Mouse (Mus musculus): ENCODE data around the gene Mknk2. TPM values are rescaled to one million over a fixed set of nuclear protein-coding genes. Genes with fewer than 3 reads are reported as not detected.
"Not testable (repeated sequence)": the region's sequence is repeated elsewhere in the genome, so short reads cannot be mapped to it uniquely, and the experiment has no call there.

Mknk2 gene
- polyA plus RNA-seq, 1 experiment from 2014 or later, result 119 TPM

GRCm38 (mm10) chr10:80653156-80653720 is 24.7 kb downstream of the Mknk2 start:
- DNase-seq (ENCODE audit: low spot score), result no peak

GRCm38 (mm10) chr10:80650392-80650791 is 27.5 kb downstream of the Mknk2 start:
- no peak for DNase-seq (ENCODE audit: low spot score)

- not testable (repeated sequence) for DNase-seq (ENCODE audit: low spot score)
Measured at GRCm38 (mm10) chr10:80649910-80650309, 28.0 kb downstream of the Mknk2 start.

- DNase-seq (ENCODE audit: low spot score), result no peak
Measured at GRCm38 (mm10) chr10:80646936-80647335, 31.0 kb downstream of the Mknk2 start.

GRCm38 (mm10) chr10:80635345-80635744 is 42.6 kb downstream of the Mknk2 start:
- DNase-seq (ENCODE audit: low spot score), result no peak

- peak; percentile 33 for DNase-seq (ENCODE audit: low spot score)
Measured at GRCm38 (mm10) chr10:80628925-80629324, 49.0 kb downstream of the Mknk2 start.

- no peak for DNase-seq (ENCODE audit: low spot score)
Measured at GRCm38 (mm10) chr10:80627685-80628084, 50.2 kb downstream of the Mknk2 start.

- DNase-seq (ENCODE audit: low spot score), result no peak
Measured at GRCm38 (mm10) chr10:80625764-80626163, 52.1 kb downstream of the Mknk2 start.

- DNase-seq (ENCODE audit: low spot score), result peak; percentile 76
Measured at GRCm38 (mm10) chr10:80623457-80624191, 54.3 kb downstream of the Mknk2 start.

GRCm38 (mm10) chr10:80622661-80623456 is 55.1 kb downstream of the Mknk2 start, which contains the start of gene Csnk1g2:
Csnk1g2 (plus strand) TSS chr10:80622838.
- DNase-seq (ENCODE audit: low spot score), result peak; percentile 82

GRCm38 (mm10) chr10:80621940-80622660 is 55.8 kb downstream of the Mknk2 start:
- DNase-seq (ENCODE audit: low spot score), result peak; percentile 100

- DNase-seq (ENCODE audit: low spot score), result no peak
Measured at GRCm38 (mm10) chr10:80621690-80621939, 56.3 kb downstream of the Mknk2 start.

GRCm38 (mm10) chr10:80620796-80621689 is 56.9 kb downstream of the Mknk2 start:
- DNase-seq (ENCODE audit: low spot score), result no peak

GRCm38 (mm10) chr10:80620365-80620764 is 57.5 kb downstream of the Mknk2 start:
- no peak for DNase-seq (ENCODE audit: low spot score)

- no peak for DNase-seq (ENCODE audit: low spot score)
Measured at GRCm38 (mm10) chr10:80619465-80620244, 58.3 kb downstream of the Mknk2 start.

GRCm38 (mm10) chr10:80618181-80618580 is 59.7 kb downstream of the Mknk2 start:
- peak; percentile 81 for DNase-seq (ENCODE audit: low spot score)
